Mouse (Mus musculus) CH12.LX (cell line): ENCODE results near the gene Arsa.

Experiments
- GABPA ChIP-seq: IDR thresholded peaks from 2 replicates; pipeline ENCODE4 v1.6.1; 2012; ENCODE audit warnings: low read depth, low read length, improper control_type of control experiment, inconsistent platforms; ENCODE audit not compliant: insufficient replicate concordance
- ZKSCAN1 ChIP-seq: IDR thresholded peaks from 2 replicates; pipeline ENCODE4 v1.6.1; 2012; ENCODE audit warnings: low read depth, inconsistent platforms, low read length, improper control_type of control experiment, borderline replicate concordance
- ZNF384 ChIP-seq: IDR thresholded peaks from 2 replicates; pipeline ENCODE4 v1.6.1; 2012; ENCODE audit warnings: low read depth, low read length, improper control_type of control experiment, inconsistent platforms

GRCm38 (mm10) chr15:89524001-89524571, 46.9 kb upstream of the Arsa start:
- no peak for TF ChIP-seq GABPA
- no peak for TF ChIP-seq ZNF384
- no peak for TF ChIP-seq ZKSCAN1
